Mouse (Mus musculus) spleen, postnatal 10 days (tissue): ENCODE measurements around the gene Trappc12.

Experiments used
- DNase-seq, 2 experiments: peaks; one replicate each; pipeline ENCODE4 v3.0.0; 2021 to 2022; ENCODE audit warnings: low spot score in 2 of 2

Trappc12 gene

DNA sequence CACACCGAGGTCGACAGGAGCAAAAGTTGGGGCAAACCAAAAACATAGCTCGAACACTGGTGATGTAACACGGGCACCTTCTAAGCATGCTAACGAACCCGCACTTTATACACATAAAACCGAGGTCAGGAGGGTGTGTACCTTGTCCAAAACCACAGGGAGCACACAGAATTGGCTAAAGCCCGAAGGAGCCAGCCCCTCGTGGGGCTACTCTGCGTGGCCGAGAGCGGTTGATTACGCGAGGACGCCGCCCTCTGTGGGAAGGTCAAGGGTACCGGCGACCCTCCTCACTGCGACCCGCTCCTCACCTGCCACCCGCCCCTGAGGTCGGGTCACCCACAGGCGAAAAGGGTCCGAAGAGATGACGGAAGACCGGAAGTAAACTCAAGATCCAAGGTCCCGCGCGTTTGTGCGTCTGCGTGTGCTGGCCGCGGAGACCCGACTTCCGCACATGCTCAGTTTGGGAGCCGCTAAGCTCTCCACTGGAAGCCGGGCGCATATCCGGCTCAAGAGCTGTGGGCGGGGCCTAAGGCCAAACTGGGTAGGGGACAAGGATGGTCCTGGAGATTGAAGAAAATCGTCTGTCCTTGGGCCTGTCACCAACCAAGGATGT, at the start of gene Trappc12:
Gene Trappc12 (minus strand): TSS at position 452 of the 613 bp plus-strand sequence.
- peak; percentile 71 to 92 for DNase-seq

DNA sequence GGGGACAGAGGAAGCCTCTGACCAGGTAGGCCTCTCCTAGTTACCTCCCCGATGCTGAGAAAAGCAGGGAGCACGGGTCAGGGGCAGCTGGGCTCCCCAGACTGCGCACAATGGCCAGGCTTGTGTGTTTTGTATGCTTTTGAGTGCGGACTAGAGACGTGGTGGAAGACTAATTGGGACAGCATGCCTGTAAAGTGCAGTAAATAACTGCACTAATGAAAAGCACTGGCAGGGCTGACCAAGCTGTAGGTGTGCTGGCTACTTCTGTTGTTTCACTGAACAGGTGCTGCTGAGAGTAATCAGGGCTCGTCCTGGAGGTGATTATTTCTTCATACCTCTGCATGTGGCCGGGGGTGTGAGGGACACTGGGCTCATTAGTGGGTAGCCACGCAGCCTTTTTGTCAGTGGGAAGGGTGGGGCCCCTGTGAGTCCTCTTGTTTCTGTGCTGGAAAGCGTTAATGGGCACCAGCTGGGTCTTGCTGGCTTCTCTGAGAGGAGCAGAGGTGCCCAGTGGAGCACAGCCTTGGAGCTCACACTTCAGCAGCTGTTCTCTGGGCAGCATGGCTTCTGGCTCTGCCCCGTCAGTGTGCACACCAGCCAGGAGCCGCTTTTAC, 49.6 kb upstream of the Trappc12 start:
- DNase-seq: no peak

DNA sequence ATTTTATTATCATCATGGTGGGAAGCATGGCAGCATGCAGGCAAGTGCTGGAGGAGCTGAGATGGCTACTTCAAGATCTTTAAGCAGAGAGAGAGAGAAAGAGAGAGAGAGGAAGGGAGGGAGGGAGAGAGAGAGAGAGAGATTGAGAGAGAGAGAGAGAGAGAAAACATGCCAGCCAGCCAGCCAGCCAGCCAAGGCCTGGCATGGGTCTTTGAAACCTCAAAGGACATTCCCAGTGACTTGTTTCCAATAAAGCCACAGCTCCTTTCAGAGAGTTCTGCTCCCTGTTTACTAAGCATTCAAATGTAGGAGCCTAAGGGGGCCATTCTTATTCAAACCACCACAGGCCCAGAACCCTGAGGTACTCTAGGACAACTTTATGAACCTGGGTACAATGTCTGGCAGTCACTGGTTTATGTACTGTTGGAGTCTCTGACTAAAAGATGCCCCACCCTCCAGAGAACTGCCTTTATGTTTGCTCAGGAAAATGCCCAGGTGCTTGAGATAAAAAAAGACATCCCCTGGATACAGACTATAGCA, 46.7 kb upstream of the Trappc12 start:
- no peak for DNase-seq

DNA sequence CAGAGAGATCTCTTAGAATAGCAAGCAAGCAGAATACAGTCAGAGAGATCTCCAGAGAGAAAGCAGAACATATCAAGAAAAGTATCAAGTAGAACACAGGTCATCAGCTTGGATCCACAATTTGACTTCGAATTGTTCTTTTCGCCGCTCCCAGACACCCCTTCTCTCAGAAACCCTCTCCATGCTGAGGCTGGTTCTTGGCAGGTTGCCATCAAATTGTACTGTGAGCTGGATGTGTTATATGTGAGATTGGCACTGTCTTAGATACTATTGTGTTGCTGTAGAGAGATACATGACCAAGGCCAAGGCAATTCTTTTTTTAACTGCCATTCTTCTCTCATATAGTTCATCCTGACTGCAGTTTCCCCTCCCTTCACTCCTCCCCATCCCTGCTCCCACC, 44.8 kb upstream of the Trappc12 start:
- no peak for DNase-seq

DNA sequence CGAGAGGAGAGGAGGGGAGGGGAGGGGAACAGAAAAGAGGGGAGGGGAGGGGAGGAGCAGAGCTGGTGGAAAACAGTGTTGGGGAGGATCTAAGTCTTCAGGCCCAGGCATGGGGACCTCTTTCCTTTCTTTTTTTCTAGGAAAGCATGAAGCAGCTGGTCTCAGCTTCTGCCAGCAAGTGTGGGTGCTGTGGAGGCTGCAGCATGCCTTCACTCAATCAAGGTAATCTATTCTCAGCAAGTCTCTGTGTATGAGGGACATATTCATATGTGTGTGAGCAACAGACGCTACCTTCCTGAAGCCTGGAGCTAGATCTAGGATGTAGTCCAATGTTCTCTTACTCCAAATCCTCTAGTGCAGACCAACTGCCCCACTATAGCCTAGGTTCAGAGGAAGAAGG, 43.4 kb upstream of the Trappc12 start:
- DNase-seq: no peak

GRCm38 (mm10) chr12:28792613-28793012, 42.3 kb upstream of the Trappc12 start:
- no peak for DNase-seq

DNA sequence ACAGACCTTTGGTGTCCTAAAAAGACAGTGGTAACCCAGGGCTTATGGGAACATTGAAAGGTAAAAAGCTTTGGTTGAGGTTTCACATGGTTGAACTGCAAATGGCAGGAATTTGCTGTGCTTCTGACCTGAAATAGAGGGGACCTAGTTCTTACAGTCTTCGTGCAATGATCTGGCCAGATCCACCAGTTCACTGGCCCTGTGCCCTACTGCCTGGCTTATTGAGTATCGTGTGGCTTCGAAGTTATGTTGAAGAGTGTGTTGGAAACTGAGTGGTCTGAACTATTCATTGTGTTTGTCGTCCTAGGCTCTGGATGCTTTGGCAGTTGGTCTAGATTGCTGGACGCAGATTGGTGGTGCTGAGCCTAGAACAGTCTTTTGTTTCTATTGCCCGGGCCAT, 36.0 kb upstream of the Trappc12 start:
- no peak for DNase-seq

- DNase-seq: no peak
These were observed 35.0 kb upstream of the Trappc12 start for GRCm38 (mm10) chr12:28785299-28785698.

DNA sequence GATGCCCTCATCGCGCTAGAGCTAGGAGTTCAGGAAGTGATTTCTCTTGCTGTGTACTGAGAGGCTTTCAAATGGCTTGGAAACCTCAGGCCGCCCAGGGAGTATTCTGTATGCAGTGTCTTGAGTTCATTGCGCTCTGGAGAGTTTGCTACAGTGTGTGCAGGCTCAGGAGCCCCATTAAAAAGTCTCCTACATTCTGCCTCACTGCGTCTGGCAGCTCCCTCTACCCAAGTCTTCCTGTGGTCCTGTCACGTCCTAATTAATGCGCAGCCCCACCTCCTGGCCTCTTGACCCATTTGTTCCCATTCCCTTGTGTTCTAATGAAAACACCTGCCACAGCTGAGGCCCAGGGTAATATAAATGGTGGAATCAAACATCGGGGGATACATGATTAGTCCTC, 34.6 kb upstream of the Trappc12 start:
- no peak for DNase-seq

GRCm38 (mm10) chr12:28784355-28784754, 34.1 kb upstream of the Trappc12 start:
- DNase-seq: peak in 1 of 2 experiments; percentile 48

GRCm38 (mm10) chr12:28782637-28783036, 32.4 kb upstream of the Trappc12 start:
- no peak for DNase-seq

DNA sequence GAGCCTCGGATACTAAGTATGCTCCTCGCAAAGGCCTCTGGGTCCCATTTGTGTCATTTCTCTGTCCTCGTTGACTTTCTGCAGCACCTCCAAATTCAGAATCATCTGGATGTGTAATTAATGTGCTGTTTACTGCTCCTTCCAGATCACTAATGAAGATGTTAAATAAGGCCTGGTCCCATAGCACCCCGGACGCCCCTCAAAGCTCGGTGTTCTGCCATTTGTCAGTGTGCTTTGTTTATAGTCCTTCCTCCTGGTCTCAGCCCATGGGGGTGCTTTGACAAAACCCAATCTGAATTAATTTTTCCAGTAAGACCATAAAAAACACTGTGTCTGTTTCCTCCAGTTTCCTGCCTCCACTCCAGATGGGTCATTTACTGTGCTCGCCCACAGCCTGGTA, 29.9 kb upstream of the Trappc12 start:
- no peak for DNase-seq

- DNase-seq: no peak
These were observed 25.4 kb upstream of the Trappc12 start for GRCm38 (mm10) chr12:28775627-28776026.

DNA sequence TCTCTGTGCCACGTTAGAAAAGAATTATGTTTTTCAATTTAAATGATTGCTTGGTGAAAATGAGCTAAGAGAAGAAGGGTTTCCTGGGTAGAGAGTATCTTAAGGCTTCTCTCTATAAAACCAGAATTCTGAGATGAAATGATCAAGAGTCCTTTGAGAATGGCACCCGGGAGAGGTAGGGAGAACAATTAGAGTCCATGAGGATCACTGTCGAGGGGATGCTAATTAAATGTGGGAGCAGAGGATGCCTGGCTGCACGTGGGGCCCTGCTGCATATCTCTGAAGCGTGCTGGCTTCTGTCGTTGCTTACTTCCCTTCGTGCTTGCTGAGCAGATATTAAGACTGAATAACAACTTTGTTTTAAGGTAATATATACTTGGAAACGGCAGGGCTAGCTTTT, 24.8 kb upstream of the Trappc12 start:
- no peak for DNase-seq

- DNase-seq: no peak
These were observed 23.5 kb upstream of the Trappc12 start for GRCm38 (mm10) chr12:28773815-28774214.

DNA sequence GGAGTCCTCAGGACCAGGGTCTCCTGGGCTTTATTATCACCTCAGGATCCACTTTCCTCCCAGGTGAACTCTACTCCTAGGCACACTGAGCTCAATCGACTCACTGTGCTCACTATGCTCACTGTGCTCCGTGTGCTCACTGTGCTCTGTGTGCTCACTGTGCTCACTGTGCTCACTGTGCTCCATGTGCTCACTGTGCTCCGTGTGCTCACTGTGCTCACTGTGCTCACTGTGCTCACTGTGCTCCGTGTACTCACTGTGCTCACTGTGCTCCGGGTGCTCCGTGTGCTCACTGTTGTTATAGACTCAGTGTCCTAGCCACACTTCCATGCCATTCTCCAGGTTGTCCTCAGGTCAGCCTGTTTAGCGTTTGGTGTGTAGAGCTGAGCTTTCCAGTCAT, 19.7 kb upstream of the Trappc12 start:
- DNase-seq: no peak

DNA sequence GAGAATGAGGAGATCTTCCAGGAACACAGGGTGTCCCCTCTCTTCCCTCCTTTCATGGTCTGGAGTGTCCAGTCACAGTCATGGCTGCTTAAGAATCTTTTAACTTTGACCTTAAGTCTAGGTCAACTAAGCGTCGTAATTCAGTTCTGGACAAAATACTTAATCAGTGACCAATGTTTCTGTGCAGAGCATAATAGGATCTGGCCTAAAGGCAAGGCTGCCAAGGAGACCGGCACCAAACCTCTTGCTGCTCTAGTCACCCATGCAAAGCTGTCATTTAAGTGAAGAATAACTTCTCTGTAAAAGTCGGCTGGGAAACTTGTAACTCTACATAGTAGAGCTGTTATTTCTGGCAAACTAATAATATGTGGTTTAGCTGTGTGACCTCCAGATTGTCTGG, 5.7 kb upstream of the Trappc12 start:
- DNase-seq: no peak

DNA sequence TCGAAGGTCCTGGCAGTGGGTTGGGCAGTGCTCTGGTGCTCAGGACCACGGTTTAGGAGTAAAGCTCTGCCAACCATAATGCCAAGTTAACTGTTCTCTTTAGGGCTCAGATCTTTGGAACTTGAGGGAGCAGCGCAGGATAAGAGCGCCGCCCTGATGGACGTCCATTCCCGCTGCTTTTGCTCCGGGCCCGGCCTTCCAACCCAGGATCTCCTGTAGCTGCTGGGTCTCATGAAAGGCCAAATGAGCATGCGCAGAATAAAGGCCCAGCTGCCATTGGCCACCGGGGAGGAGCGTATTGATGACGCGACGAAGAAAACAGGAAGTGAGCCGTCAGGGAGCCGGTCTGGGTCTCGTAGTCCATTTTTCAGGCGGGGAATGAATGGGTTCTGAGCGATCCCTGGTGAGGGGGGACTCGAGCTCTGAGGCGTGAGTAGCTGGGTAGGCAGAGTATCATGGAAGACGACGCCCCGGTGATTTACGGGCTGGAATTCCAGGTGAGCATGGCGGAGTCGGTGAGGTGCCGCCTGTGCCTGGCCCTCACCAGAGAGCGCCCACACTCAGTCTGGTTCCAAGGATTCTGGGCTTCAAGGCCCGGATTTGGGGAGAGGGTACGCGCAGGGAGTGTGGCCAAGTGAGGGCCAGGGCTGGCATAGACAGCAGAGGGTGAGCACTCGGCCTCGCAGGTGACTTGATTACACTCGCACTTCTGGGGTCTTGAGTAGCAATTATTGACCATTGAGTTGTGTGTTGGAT, 1.4 kb upstream of the Trappc12 start, which contains the start of gene Eipr1:
Gene Eipr1 (plus strand): TSS at position 296 of the 756 bp plus-strand sequence.
- peak; percentile 63 to 90 for DNase-seq

- no peak for DNase-seq
These were observed 604 bp upstream of the Trappc12 start for GRCm38 (mm10) chr12:28750876-28751275.

GRCm38 (mm10) chr12:28743328-28743727, 6.9 kb downstream of the Trappc12 start:
- DNase-seq: no peak

DNA sequence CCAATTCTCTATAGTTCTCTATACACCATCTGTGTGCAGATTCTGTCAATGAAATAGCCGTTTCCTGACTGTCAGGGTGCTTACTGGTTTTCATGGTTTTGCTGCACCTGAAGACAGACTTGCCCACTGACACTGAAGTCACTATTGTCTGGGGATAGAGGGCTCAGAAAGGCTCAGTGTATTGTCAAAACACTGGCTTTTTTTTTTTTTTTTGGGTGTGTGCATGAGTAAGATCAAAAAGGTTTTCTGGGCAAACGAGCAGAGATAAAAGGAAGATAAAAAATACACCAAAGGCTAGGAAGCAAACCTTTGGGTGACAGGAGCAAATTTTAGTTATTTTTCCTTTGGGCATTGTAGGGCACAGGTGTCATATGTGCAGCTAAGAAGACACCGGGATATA, 15.0 kb downstream of the Trappc12 start:
- DNase-seq: no peak

DNA sequence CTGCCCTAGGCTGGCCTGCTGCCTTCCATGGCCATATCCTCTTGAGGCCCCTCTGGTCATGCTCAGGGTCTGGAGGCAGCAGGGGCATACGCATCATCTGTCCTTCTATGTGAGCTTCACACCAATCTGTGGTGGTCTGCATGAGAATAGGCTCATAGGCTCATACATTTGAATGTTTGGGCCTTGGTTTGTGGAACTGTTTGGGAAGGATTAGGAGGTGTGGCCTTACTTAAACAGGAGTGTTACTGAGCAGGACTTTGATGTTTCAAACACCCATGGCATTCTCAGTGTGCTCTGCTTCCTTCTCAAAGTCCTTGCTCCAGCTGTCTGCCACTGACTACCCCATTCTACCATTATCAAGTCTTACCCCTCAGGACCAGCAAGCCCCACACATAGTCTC, 16.0 kb downstream of the Trappc12 start:
- DNase-seq: no peak
